Mouse (Mus musculus): ENCODE results near the gene Ppm1h. TPM values are rescaled to one million over a fixed set of nuclear protein-coding genes. Genes with fewer than 3 reads are reported as not detected.

The Ppm1h gene
- polyA plus RNA-seq, 1 experiment from 2014 or later = 13.7 TPM

- H3K9me3 ChIP-seq = no peaks in the 10 kb centered on the region
- H3K27me3 ChIP-seq (replicated peaks) = no peaks in the 10 kb centered on the region
- 89% methylated on average over 4 of the region's 4 CpGs for WGBS
- H3K27ac ChIP-seq = no peak overlapping the region
- ATAC-seq = no peak
- H3K4me3 ChIP-seq (replicated peaks) = no peak overlapping the region
- no peaks in the 10 kb centered on the region for H3K4me1 ChIP-seq (replicated peaks)
- H3K4me2 ChIP-seq (replicated peaks) = no peak overlapping the region
- H3K36me3 ChIP-seq = no peaks in the 10 kb centered on the region
- no peak overlapping the region for H3K9ac ChIP-seq
These were observed 58.3 kb downstream of the Ppm1h start for GRCm38 (mm10) chr10:122736835-122737234.

- no peak for ATAC-seq
- Histone ChIP-seq H3K9ac (no peak overlapping the region), H3K36me3 (no peaks in the 10 kb centered on the region), H3K27ac (no peak overlapping the region), H3K4me2 (replicated peaks) (no peak overlapping the region), H3K27me3 (replicated peaks) (no peaks in the 10 kb centered on the region), H3K4me1 (replicated peaks) (no peaks in the 10 kb centered on the region), H3K9me3 (no peaks in the 10 kb centered on the region), H3K4me3 (replicated peaks) (no peak overlapping the region)
- 84% methylated on average over 10 of the region's 10 CpGs for WGBS
These were observed 60.0 kb downstream of the Ppm1h start for GRCm38 (mm10) chr10:122738526-122738925.

- no peak for ATAC-seq
- WGBS = 86% methylated on average over 4 of the region's 4 CpGs
These were observed 60.5 kb downstream of the Ppm1h start for GRCm38 (mm10) chr10:122739037-122739436.

GRCm38 (mm10) chr10:122740117-122740516, 61.6 kb downstream of the Ppm1h start:
- no peaks in the 10 kb centered on the region for H3K27me3 ChIP-seq (replicated peaks)
- WGBS = 92% methylated on average over 4 of the region's 4 CpGs
- ATAC-seq = no peak

More at GRCm38 (mm10) chr10:122739037-122739436, 60.5 kb downstream of the Ppm1h start:
- Histone ChIP-seq H3K27me3 (replicated peaks) (no peaks in the 10 kb centered on the region), H3K27ac (no peak overlapping the region), H3K9ac (no peak overlapping the region), H3K4me1 (replicated peaks) (no peaks in the 10 kb centered on the region), H3K9me3 (no peaks in the 10 kb centered on the region), H3K36me3 (no peaks in the 10 kb centered on the region), H3K4me2 (replicated peaks) (no peak overlapping the region), H3K4me3 (replicated peaks) (no peak overlapping the region)

GRCm38 (mm10) chr10:122741191-122741590, 62.6 kb downstream of the Ppm1h start:
- no peak overlapping the region for H3K4me3 ChIP-seq (replicated peaks)
- H3K9me3 ChIP-seq = no peaks in the 10 kb centered on the region
- H3K4me2 ChIP-seq (replicated peaks) = no peak overlapping the region
- no peak for ATAC-seq
- no peaks in the 10 kb centered on the region for H3K27me3 ChIP-seq (replicated peaks)
- H3K36me3 ChIP-seq = no peaks in the 10 kb centered on the region
- H3K27ac ChIP-seq = no peak overlapping the region
- no peak overlapping the region for H3K9ac ChIP-seq
- WGBS = 83% methylated on average over 7 of the region's 7 CpGs
- no peaks in the 10 kb centered on the region for H3K4me1 ChIP-seq (replicated peaks)

More at GRCm38 (mm10) chr10:122740117-122740516, 61.6 kb downstream of the Ppm1h start:
- Histone ChIP-seq H3K9me3 (no peaks in the 10 kb centered on the region), H3K4me2 (replicated peaks) (no peak overlapping the region), H3K4me1 (replicated peaks) (no peaks in the 10 kb centered on the region), H3K9ac (no peak overlapping the region), H3K4me3 (replicated peaks) (no peak overlapping the region), H3K36me3 (no peaks in the 10 kb centered on the region), H3K27ac (no peak overlapping the region)

GRCm38 (mm10) chr10:122742136-122742535, 63.6 kb downstream of the Ppm1h start:
- Histone ChIP-seq H3K36me3 (no peaks in the 10 kb centered on the region), H3K4me1 (replicated peaks) (no peaks in the 10 kb centered on the region), H3K4me2 (replicated peaks) (no peak overlapping the region), H3K27ac (no peak overlapping the region), H3K4me3 (replicated peaks) (no peak overlapping the region), H3K9ac (no peak overlapping the region), H3K9me3 (no peaks in the 10 kb centered on the region), H3K27me3 (replicated peaks) (no peaks in the 10 kb centered on the region)
- ATAC-seq = no peak
- 81% methylated on average over 2 of the region's 2 CpGs for WGBS

- Histone ChIP-seq H3K9ac (no peak overlapping the region), H3K4me1 (replicated peaks) (no peaks in the 10 kb centered on the region), H3K4me3 (replicated peaks) (no peak overlapping the region), H3K9me3 (no peaks in the 10 kb centered on the region), H3K27me3 (replicated peaks) (no peaks in the 10 kb centered on the region), H3K27ac (no peak overlapping the region), H3K36me3 (no peaks in the 10 kb centered on the region), H3K4me2 (replicated peaks) (no peak overlapping the region)
- ATAC-seq = no peak
- 88% methylated on average over 2 of the region's 2 CpGs for WGBS
These were observed 64.8 kb downstream of the Ppm1h start for GRCm38 (mm10) chr10:122743361-122743760.

- no peaks in the 10 kb centered on the region for H3K36me3 ChIP-seq
- 88% methylated on average over 2 of the region's 2 CpGs for WGBS
- H3K4me3 ChIP-seq (replicated peaks) = no peak overlapping the region
- ATAC-seq = no peak
- no peaks in the 10 kb centered on the region for H3K9me3 ChIP-seq
- no peaks in the 10 kb centered on the region for H3K4me1 ChIP-seq (replicated peaks)
- H3K9ac ChIP-seq = no peak overlapping the region
- no peak overlapping the region for H3K4me2 ChIP-seq (replicated peaks)
- no peak overlapping the region for H3K27ac ChIP-seq
- H3K27me3 ChIP-seq (replicated peaks) = no peaks in the 10 kb centered on the region
These were observed 66.4 kb downstream of the Ppm1h start for GRCm38 (mm10) chr10:122744970-122745369.

GRCm38 (mm10) chr10:122746211-122746610, 67.6 kb downstream of the Ppm1h start:
- Histone ChIP-seq H3K4me3 (replicated peaks) (no peak overlapping the region), H3K27ac (no peak overlapping the region), H3K4me2 (replicated peaks) (no peak overlapping the region), H3K9ac (no peak overlapping the region), H3K27me3 (replicated peaks) (no peaks in the 10 kb centered on the region), H3K36me3 (no peaks in the 10 kb centered on the region), H3K9me3 (no peaks in the 10 kb centered on the region), H3K4me1 (replicated peaks) (no peaks in the 10 kb centered on the region)
- no peak for ATAC-seq
- 80% methylated on average over 7 of the region's 7 CpGs for WGBS

- no peaks in the 10 kb centered on the region for H3K27me3 ChIP-seq (replicated peaks)
- 88% methylated on average over 11 of the region's 11 CpGs for WGBS
- no peak overlapping the region for H3K4me2 ChIP-seq (replicated peaks)
- ATAC-seq = no peak
- H3K4me1 ChIP-seq (replicated peaks) = no peaks in the 10 kb centered on the region
- no peaks in the 10 kb centered on the region for H3K36me3 ChIP-seq
- H3K9ac ChIP-seq = no peak overlapping the region
- H3K27ac ChIP-seq = no peak overlapping the region
- no peak overlapping the region for H3K4me3 ChIP-seq (replicated peaks)
- no peaks in the 10 kb centered on the region for H3K9me3 ChIP-seq
These were observed 68.8 kb downstream of the Ppm1h start for GRCm38 (mm10) chr10:122747151-122747925.

- no peak overlapping the region for H3K4me3 ChIP-seq (replicated peaks)
- H3K27me3 ChIP-seq (replicated peaks) = no peaks in the 10 kb centered on the region
- no peaks in the 10 kb centered on the region for H3K9me3 ChIP-seq
- no peak overlapping the region for H3K27ac ChIP-seq
- peaks cover 3% of the 10 kb centered on the region; the same call in 1 of the 2 replicates for H3K4me1 ChIP-seq (replicated peaks)
- H3K4me2 ChIP-seq (replicated peaks) = no peak overlapping the region
- no peak for ATAC-seq
- 69% methylated on average over 4 of the region's 4 CpGs for WGBS
- H3K9ac ChIP-seq = no peak overlapping the region
- H3K36me3 ChIP-seq = no peaks in the 10 kb centered on the region
These were observed 69.9 kb downstream of the Ppm1h start for GRCm38 (mm10) chr10:122748361-122748951.

GRCm38 (mm10) chr10:122749071-122749470, 70.5 kb downstream of the Ppm1h start:
- WGBS = 90% methylated on average over 12 of the region's 12 CpGs
- ATAC-seq = no peak
- Histone ChIP-seq H3K27me3 (replicated peaks) (no peaks in the 10 kb centered on the region), H3K9me3 (no peaks in the 10 kb centered on the region), H3K27ac (no peak overlapping the region), H3K4me2 (replicated peaks) (no peak overlapping the region), H3K9ac (no peak overlapping the region), H3K4me3 (replicated peaks) (no peak overlapping the region), H3K4me1 (replicated peaks) (peaks cover 7% of the 10 kb centered on the region; the same call in 1 of the 2 replicates), H3K36me3 (no peaks in the 10 kb centered on the region)

GRCm38 (mm10) chr10:122749876-122750275, 71.3 kb downstream of the Ppm1h start:
- Histone ChIP-seq H3K4me3 (replicated peaks) (no peak overlapping the region), H3K27ac (no peak overlapping the region), H3K36me3 (no peaks in the 10 kb centered on the region), H3K27me3 (replicated peaks) (no peaks in the 10 kb centered on the region), H3K9me3 (no peaks in the 10 kb centered on the region), H3K9ac (no peak overlapping the region), H3K4me1 (replicated peaks) (peaks cover 7% of the 10 kb centered on the region; the same call in 1 of the 2 replicates), H3K4me2 (replicated peaks) (no peak overlapping the region)
- no peak for ATAC-seq
- 92% methylated on average over 7 of the region's 7 CpGs for WGBS

All from intestine, embryonic 15.5 days (tissue).